Mouse (Mus musculus) mouse trophoblast stem cell (cell line): ENCODE measurements around the gene Zcchc24.

Experiments used
- in situ Hi-C, 2 experiments: fragments of 300-500 bp; cut with MseI, MboI; formaldehyde crosslinking; loops; 2 replicates in 1 of 2; 3 replicates in 1 of 2; pipeline ENCODE4 v1.15.1; 2025

Zcchc24 gene

GRCm38 (mm10) chr14:25667587-25667986, 101.3 kb downstream of the Zcchc24 start:
- in situ Hi-C loops = no loop called here

GRCm38 (mm10) chr14:25666668-25667376, 102.0 kb downstream of the Zcchc24 start:
- in situ Hi-C loops = no loop called here

GRCm38 (mm10) chr14:25665314-25665970, 103.4 kb downstream of the Zcchc24 start:
- in situ Hi-C loops = no loop called here

- in situ Hi-C loops = no loop called here
Measured at GRCm38 (mm10) chr14:25664310-25664695, 104.5 kb downstream of the Zcchc24 start.

- in situ Hi-C loops = no loop called here
Measured at GRCm38 (mm10) chr14:25663649-25664309, 105.1 kb downstream of the Zcchc24 start.
